Mouse (Mus musculus) frontal cortex, adult (tissue): ENCODE measurements at regions not wholly inside any gene's neighbourhood (a gene's known extent, or its start where the extent isn't known, plus 50 kb on each side); places are given as distances from the start of the nearest gene placed in this dataset.
"Not testable (repeated sequence)": the region's sequence is repeated elsewhere in the genome, so short reads cannot be mapped to it uniquely, and the experiment has no call there.

Experiments
- ATAC-seq: cut with Nextera tagmentation; 2 replicates; pipeline ENCODE4 v1.9.2; 2017; ENCODE audit warnings: mild to moderate bottlenecking, moderate library complexity, mixed read lengths; ENCODE audit not compliant: low TSS enrichment

DNA sequence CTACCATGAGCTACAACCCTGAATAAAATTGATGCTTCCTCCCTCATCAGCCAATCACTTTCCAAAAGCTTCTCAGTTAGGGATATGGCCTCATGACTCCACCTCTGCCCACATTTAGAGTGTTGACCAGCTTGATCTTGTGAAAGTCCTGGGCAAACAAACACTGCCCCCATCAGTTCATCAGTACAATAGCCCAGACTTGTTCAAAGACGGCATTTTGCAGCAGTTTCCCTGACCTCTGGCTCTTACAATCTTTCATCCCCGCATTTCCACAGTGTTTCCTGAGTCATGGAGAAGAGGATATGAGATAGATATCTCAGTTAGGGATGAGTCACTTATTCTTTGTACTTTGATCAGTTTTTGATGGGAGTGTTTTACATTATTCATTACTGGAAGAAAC lies 203.5 kb upstream of the Asrgl1 start:
- ATAC-seq = not testable (repeated sequence)

DNA sequence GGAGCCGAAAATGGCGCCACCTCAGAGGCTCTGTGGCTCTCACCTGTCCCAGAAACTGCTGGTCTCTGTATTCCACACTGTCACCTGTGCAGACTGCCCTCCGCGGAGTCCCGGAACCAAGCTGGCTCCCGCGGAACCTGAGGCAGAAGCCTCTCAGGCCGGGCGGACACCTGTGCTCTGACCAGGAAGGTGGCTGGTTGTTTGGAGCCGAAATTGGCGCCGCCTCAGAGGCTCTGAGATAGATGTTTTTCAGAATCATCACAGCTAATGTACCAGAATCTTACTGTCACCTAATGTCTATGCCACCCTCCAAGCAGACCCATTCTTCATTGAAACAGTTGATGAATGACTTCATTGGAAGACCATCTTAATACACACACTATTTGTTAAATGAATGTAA lies 202.0 kb upstream of the Asrgl1 start:
- ATAC-seq = not testable (repeated sequence)

DNA sequence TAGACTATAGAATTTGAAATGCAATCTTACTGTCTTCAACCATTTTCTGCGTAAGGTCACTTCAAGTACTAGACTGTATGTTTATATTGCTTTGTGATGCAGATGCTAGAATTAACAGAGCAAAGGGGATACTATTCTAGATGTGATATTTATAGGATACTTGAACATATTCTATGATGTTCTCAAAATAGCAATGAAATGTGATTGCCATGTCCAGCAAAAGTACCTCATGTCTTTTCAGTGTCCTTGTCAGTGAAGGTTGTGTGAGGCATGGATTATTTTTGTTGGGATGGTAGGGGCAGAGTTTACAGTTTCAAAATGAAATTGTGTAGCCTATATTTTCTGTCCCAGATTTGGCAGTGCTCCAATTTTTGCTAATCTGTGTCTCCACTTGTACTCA lies 182.5 kb upstream of the Asrgl1 start:
- not testable (repeated sequence) for ATAC-seq

DNA sequence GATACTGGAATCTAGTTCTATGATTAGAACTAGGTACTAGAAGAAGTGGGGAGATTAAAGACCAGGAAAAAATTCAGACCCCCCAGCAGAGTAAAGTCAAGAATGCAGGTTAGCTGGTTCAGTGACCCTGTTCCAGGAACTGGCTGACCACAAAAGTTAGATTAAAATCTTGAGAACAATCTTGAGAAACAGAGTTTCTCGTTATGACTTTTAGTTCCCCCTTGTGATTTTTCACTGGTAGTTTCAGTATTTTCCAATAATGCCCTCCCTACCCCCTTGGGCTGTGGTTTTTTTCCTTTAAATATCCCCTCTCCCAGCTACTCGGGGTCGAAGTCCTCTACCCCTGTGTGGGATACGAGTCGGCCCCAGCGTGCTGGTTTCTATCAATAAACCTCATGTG lies 180.7 kb upstream of the Asrgl1 start:
- ATAC-seq = not testable (repeated sequence)

DNA sequence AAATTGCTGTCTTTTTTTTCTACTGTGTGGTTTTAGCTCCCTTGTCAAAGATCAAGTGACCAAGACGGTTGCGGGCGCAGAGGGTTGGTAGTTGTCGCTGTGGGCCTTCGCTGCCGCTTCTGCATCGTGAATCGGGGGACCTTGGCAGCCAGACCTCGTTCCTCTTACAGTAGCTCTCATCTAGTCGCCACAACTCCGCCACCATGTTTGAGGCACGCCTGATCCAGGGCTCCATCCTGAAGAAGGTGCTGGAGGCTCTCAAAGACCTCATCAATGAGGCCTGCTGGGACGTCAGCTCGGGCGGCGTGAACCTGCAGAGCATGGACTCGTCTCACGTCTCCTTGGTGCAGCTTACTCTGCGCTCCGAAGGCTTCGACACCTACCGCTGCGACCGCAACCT lies 147.7 kb upstream of the Asrgl1 start:
- peak; percentile 89; the same call in 1 of the 2 replicates for ATAC-seq

DNA sequence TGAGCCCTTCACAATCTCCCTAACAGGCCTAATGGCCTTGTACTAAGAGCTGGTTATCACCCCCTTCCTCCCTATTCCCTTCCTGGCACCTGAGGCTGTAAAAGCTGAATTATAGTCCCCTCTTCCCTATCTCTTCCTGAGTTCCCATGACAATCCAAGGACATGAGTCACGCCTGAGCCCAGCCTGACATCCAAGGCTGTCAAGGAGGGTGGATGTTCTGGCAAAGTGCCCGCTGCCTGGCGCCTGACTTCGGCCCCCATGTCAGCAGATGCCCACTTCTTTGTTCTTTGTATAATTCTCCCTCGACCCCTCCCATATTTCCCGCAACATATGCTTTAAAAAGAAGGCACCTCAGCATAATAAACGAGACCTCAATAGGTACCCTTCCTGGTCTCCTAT lies 99.2 kb upstream of the Asrgl1 start:
- not testable (repeated sequence) for ATAC-seq
